Mouse (Mus musculus) right cerebral cortex, postnatal 25 days (tissue): Measurements from ENCODE around the gene Ifna15.

Experiments
- DNase-seq: peaks from one replicate; pipeline ENCODE4 v3.0.0; 2022

Gene Ifna15

DNA sequence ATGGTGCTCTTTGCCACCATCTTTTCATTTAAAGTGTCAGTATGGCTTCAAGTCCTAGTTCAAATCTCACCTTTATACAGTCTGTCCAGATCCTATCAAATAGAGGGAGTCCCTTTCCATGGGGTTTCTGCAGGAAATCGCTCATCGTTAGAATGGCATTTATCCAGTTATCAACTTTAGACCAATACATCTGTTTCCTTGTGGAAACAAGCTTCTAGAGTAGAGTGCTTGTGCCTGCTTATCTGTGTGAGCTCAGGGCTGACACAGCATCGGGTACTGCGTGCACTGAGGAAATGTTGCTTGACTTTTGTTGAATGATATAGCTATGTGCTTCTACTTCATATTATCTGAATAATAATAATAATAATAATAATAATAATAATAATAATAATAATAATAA lies 44.3 kb downstream of the Ifna15 start:
- DNase-seq: no peak
